Mouse (Mus musculus) midbrain, postnatal 0 days (tissue): ENCODE measurements at regions not wholly inside any gene's neighbourhood (a gene's known extent, or its start where the extent isn't known, plus 50 kb on each side); places are given as distances from the start of the nearest gene placed in this dataset.

Experiments used
- ATAC-seq: fragments of 200-750 bp; cut with Nextera tagmentation; 2 replicates; pipeline ENCODE4 v1.8.0; 2017; ENCODE audit warnings: moderate number of reproducible peaks, mild to moderate bottlenecking, moderate TSS enrichment, moderate library complexity; ENCODE audit not compliant: low FRiP score
- DNase-seq: peaks from one replicate; pipeline ENCODE4 v3.0.0-alpha.2; 2015; ENCODE audit warnings: low spot score
- H3K27ac ChIP-seq: fragments of 300-500 bp; sonication (generic); 2 replicates; pipeline ENCODE4 v1.5.1; 2014; ENCODE audit warnings: low read depth, mild to moderate bottlenecking, low read length, mixed read lengths
- H3K27me3 ChIP-seq: fragments of 300-500 bp; sonication (generic); 2 replicates; pipeline ENCODE4 v1.6.1; 2014; ENCODE audit warnings: low read length, control low read depth, mixed read lengths; ENCODE audit not compliant: insufficient read depth
- H3K36me3 ChIP-seq: fragments of 300-500 bp; sonication (generic); 2 replicates; pipeline ENCODE4 v1.6.1; 2014; ENCODE audit warnings: low read length, control low read depth, mixed read lengths; ENCODE audit not compliant: insufficient read depth
- H3K4me1 ChIP-seq: fragments of 300-500 bp; sonication (generic); 2 replicates; pipeline ENCODE4 v1.6.1; 2014; ENCODE audit warnings: mild to moderate bottlenecking, control low read depth, antibody characterized with exemption, low read length, mixed read lengths; ENCODE audit not compliant: insufficient read depth
- H3K4me2 ChIP-seq: fragments of 300-500 bp; sonication (generic); 2 replicates; pipeline ENCODE4 v1.6.1; 2014; ENCODE audit warnings: low read depth, mild to moderate bottlenecking, low read length, mixed read lengths; ENCODE audit not compliant: poor library complexity, severe bottlenecking
- H3K4me3 ChIP-seq: fragments of 300-500 bp; sonication (generic); 2 replicates; pipeline ENCODE4 v1.5.1; 2014; ENCODE audit warnings: low read depth, mild to moderate bottlenecking, low read length, moderate library complexity
- H3K9ac ChIP-seq: fragments of 300-500 bp; sonication (generic); replicated peaks from 2 replicates; pipeline ENCODE4 v1.6.1; 2014; ENCODE audit warnings: mild to moderate bottlenecking, low read length, moderate library complexity, mixed read lengths; ENCODE audit not compliant: poor library complexity, severe bottlenecking
- H3K9me3 ChIP-seq: fragments of 300-500 bp; sonication (generic); 2 replicates; pipeline ENCODE4 v1.6.1; 2016; ENCODE audit warnings: low read length, control low read depth
- CTCF ChIP-seq: IDR thresholded peaks from 2 replicates; pipeline ENCODE4 v1.5.1; 2016; ENCODE audit warnings: antibody characterized with exemption, mild to moderate bottlenecking
- WGBS: fragments of 180-500 bp; shearing (Covaris S2); extraction: QIAGEN DNeasy Blood & Tissue Kit; methylation state at CpG from one replicate; pipeline ENCODE4 v1.1.7; 2014; 5-methylcytosine and 5-hydroxymethylcytosine counted together

DNA sequence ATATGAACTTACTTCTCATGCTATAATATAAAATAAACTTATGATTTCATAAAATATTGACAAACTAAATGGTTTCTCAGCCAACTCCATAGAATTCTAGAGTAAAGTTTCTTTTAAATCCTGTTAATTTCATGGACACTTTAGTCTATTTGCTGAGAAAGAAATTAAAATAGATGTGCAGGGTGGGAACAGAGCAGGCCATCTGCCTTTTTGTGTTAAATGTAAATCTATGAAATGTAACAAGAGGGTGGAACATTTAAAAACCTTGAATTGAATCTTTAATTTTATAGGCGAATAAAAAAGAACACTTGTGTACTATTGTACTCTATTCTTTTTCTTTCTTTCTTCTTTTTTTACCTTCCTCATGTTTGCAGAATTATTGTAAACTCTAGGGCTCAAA is 1050.7 kb downstream of the Tbl1xr1 start:
- Histone ChIP-seq H3K27ac (no peak overlapping the region), H3K4me1 (no peaks in the 10 kb centered on the region), H3K4me2 (no peak overlapping the region), H3K4me3 (no peak overlapping the region), H3K27me3 (no peaks in the 10 kb centered on the region), H3K9ac (no peak overlapping the region), H3K36me3 (no peaks in the 10 kb centered on the region), H3K9me3 (no peaks in the 10 kb centered on the region)
- TF ChIP-seq CTCF: no peak
- no peak for DNase-seq
- 94% methylated on average over 1 of the region's 1 CpGs for WGBS
- ATAC-seq: no peak

DNA sequence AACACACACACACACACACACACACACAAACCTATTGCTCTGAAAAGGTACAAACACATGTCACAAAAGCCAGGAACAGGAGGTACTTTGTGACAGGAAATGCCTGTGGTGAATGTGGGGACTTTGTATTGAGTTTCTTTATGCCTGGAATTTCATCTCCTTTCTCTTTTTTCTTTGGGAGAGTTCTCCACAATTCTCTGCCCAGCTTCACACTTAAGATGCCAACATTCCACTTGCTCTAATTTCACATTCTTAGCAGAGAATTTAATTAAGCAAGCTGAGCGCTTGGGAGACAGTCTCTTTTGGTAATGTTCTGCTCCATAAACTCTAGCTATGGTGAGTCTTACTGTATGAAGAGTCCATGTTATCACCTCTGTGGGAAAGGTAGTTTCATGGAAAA is 1059.1 kb downstream of the Tbl1xr1 start:
- H3K36me3 ChIP-seq: no peaks in the 10 kb centered on the region
- no peak overlapping the region for H3K9ac ChIP-seq
- no peak overlapping the region for H3K27ac ChIP-seq
- no peak overlapping the region for H3K4me2 ChIP-seq
- ATAC-seq (no peak), DNase-seq (no peak)
- TF ChIP-seq CTCF: no peak
- no peaks in the 10 kb centered on the region for H3K9me3 ChIP-seq
- no peak overlapping the region for H3K4me3 ChIP-seq
- H3K4me1 ChIP-seq: no peaks in the 10 kb centered on the region
- H3K27me3 ChIP-seq: no peaks in the 10 kb centered on the region
- 78% methylated on average over 1 of the region's 1 CpGs for WGBS

DNA sequence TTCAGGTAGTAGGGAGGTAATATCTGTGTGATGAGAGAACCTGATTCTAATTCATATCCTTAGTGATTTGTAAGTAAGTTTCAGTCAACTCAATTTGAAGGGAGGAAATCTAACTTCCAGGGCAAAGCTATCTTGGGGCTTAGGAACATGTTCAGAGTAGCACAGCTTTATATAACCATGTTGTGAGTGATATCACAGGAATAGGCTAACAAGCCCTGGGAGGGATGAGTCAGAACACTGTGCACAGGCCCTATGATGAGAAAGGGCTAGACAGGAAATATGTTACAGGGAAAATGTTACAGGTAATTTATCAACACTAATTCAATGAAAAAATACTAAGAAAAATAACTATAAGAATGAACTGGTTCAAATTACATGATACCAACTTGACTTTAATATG is 1062.5 kb downstream of the Tbl1xr1 start:
- Histone ChIP-seq H3K9ac (no peak overlapping the region), H3K36me3 (no peaks in the 10 kb centered on the region), H3K4me3 (no peak overlapping the region), H3K4me2 (no peak overlapping the region), H3K27me3 (no peaks in the 10 kb centered on the region), H3K27ac (no peak overlapping the region), H3K9me3 (no peaks in the 10 kb centered on the region), H3K4me1 (no peaks in the 10 kb centered on the region)
- DNase-seq: no peak
- TF ChIP-seq CTCF: no peak
- no peak for ATAC-seq

DNA sequence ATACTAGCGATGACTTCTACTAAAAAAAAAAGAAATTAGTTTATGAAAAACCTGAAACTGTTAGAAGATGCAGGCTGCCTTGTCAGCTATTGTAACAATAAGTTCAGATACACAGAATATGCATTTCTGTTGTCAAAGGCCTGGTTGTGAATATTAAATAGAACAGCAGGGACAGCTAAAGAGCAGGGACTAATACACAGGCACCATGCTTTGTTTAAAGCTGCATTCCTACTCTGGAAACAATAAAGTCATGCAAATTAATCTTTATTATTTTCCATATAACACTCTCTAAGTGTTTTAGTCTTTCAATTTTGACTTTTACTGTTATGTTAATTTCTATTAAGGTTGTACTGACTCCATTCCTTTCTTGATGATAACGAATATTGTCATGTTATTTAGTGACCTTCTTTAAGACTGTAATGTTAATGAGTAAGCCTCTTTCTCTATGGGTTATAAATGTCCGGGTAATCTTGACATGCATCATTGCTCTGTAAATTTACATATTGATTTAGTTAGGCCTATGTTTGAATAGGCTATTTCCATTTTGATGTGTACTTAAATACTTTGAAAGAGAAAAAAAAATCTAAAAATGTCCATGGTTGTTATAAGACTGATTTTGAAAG is 1088.5 kb downstream of the Tbl1xr1 start:
- Histone ChIP-seq H3K27me3 (no peaks in the 10 kb centered on the region), H3K4me1 (no peaks in the 10 kb centered on the region), H3K9ac (no peak overlapping the region), H3K4me3 (no peak overlapping the region), H3K27ac (no peak overlapping the region), H3K36me3 (no peaks in the 10 kb centered on the region), H3K9me3 (no peaks in the 10 kb centered on the region), H3K4me2 (no peak overlapping the region)
- 49% methylated on average over 3 of the region's 3 CpGs for WGBS
- DNase-seq: no peak
- no peak for TF ChIP-seq CTCF
- ATAC-seq: no peak

DNA sequence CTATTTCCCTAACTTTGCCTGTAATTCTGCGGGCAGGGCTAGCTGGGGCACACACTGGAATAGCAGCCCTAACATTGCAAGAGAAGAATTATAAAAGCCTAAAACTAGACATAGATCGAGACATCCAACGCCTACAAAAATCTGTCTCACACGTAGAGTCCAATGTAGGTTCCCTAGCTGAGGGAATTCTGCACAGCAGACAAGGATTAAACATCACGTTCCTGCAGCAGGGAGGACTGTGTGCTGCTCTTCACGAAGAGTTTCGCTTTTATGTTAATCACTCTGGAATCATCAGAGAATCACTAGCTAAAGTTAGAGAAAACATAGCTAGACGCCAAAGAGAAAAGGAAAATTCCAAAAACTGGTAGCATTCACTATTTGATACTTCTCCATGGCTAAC is 1106.9 kb downstream of the Tbl1xr1 start:
- no peak for TF ChIP-seq CTCF
- Histone ChIP-seq H3K27me3 (no peaks in the 10 kb centered on the region), H3K9me3 (no peaks in the 10 kb centered on the region), H3K9ac (no peak overlapping the region), H3K4me3 (no peak overlapping the region), H3K27ac (no peak overlapping the region), H3K4me1 (no peaks in the 10 kb centered on the region), H3K4me2 (no peak overlapping the region), H3K36me3 (no peaks in the 10 kb centered on the region)
- no peak for DNase-seq
- no peak for ATAC-seq
- 87% methylated on average over 8 of the region's 8 CpGs for WGBS

DNA sequence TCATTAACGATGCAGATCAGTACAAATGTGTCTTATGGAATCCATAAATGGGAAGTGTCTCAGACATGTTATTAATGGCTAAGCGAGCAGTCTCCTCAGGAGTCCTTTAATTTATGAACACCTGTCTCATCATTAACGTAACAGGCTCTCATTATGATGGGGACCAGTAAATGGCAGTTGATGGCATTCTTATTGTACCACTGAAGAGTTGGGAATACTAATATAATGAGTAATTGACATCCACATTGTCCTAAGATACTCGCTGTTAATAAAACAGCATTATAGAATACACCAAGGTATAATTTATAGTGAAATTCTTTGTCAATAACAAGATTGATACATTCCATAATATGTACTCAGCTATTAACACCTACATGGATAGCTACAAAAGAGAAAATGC is 1112.0 kb downstream of the Tbl1xr1 start:
- Histone ChIP-seq H3K9me3 (no peaks in the 10 kb centered on the region), H3K36me3 (no peaks in the 10 kb centered on the region), H3K27ac (no peak overlapping the region), H3K4me3 (no peak overlapping the region), H3K4me2 (no peak overlapping the region), H3K9ac (no peak overlapping the region), H3K27me3 (no peaks in the 10 kb centered on the region), H3K4me1 (no peaks in the 10 kb centered on the region)
- no peak for TF ChIP-seq CTCF
- DNase-seq: no peak
- WGBS: 84% methylated on average over 4 of the region's 4 CpGs
- no peak for ATAC-seq
